Mouse (Mus musculus): ENCODE measurements around the gene Negr1.

The Negr1 gene

GRCm38 (mm10) chr3:156698687-156699086, 137.1 kb downstream of the Negr1 start:
- DNase-seq, result no peak

GRCm38 (mm10) chr3:156703241-156703640, 141.6 kb downstream of the Negr1 start:
- DNase-seq, result peak; percentile 35

- no peak for DNase-seq
Observed at GRCm38 (mm10) chr3:156710240-156710639, 148.6 kb downstream of the Negr1 start.

- DNase-seq, result peak; percentile 54
Observed at GRCm38 (mm10) chr3:156710693-156711092, 149.1 kb downstream of the Negr1 start.

- no peak for DNase-seq
Observed at GRCm38 (mm10) chr3:156736335-156736734, 174.7 kb downstream of the Negr1 start.

- no peak for DNase-seq
Observed at GRCm38 (mm10) chr3:156739529-156739928, 177.9 kb downstream of the Negr1 start.

GRCm38 (mm10) chr3:156743266-156743665, 181.7 kb downstream of the Negr1 start:
- DNase-seq, result no peak

GRCm38 (mm10) chr3:156745218-156745770, 183.7 kb downstream of the Negr1 start:
- DNase-seq, result no peak

- no peak for DNase-seq
Observed at GRCm38 (mm10) chr3:156747456-156747855, 185.9 kb downstream of the Negr1 start.

GRCm38 (mm10) chr3:156753780-156754373, 192.3 kb downstream of the Negr1 start:
- DNase-seq, result no peak

- no peak for DNase-seq
Observed at GRCm38 (mm10) chr3:156754790-156755530, 193.4 kb downstream of the Negr1 start.

- no peak for DNase-seq
Observed at GRCm38 (mm10) chr3:156765015-156765414, 203.4 kb downstream of the Negr1 start.

GRCm38 (mm10) chr3:156766171-156766845, 204.7 kb downstream of the Negr1 start:
- DNase-seq, result peak; percentile 22

- no peak for DNase-seq
Observed at GRCm38 (mm10) chr3:156771626-156772025, 210.0 kb downstream of the Negr1 start.

- DNase-seq, result peak; percentile 50
Observed at GRCm38 (mm10) chr3:156772057-156772456, 210.5 kb downstream of the Negr1 start.

GRCm38 (mm10) chr3:156784309-156784852, 222.8 kb downstream of the Negr1 start:
- no peak for DNase-seq

- DNase-seq, result no peak
Observed at GRCm38 (mm10) chr3:156786355-156786754, 224.8 kb downstream of the Negr1 start.

- DNase-seq, result no peak
Observed at GRCm38 (mm10) chr3:156791234-156791633, 229.6 kb downstream of the Negr1 start.

GRCm38 (mm10) chr3:156792743-156793142, 231.1 kb downstream of the Negr1 start:
- DNase-seq, result no peak

- DNase-seq, result no peak
Observed at GRCm38 (mm10) chr3:156794091-156794490, 232.5 kb downstream of the Negr1 start.

- DNase-seq, result peak; percentile 35
Observed at GRCm38 (mm10) chr3:156794610-156795009, 233.0 kb downstream of the Negr1 start.

GRCm38 (mm10) chr3:156796061-156796691, 234.6 kb downstream of the Negr1 start:
- no peak for DNase-seq

GRCm38 (mm10) chr3:156799228-156799627, 237.6 kb downstream of the Negr1 start:
- no peak for DNase-seq

All from cerebellum, adult 11 months (tissue).